Mouse (Mus musculus) embryonic facial prominence, embryonic 15.5 days (tissue): ENCODE data around the gene Rasal2. TPM values are rescaled to one million over a fixed set of nuclear protein-coding genes. Genes with fewer than 3 reads are reported as not detected.
A peak's percentile ranks its signal among the peaks of the same experiment; 100 is the strongest.

Experiments used
- ATAC-seq: fragments of 200-750 bp; cut with Nextera tagmentation; 2 replicates; pipeline ENCODE4 v1.8.0; 2017; ENCODE audit warnings: low read depth, moderate TSS enrichment; ENCODE audit not compliant: insufficient number of reproducible peaks, low FRiP score, low TSS enrichment
- H3K27ac ChIP-seq: fragments of 300-500 bp; sonication (generic); replicated peaks from 2 replicates; pipeline ENCODE4 v1.5.1; 2015; ENCODE audit warnings: mild to moderate bottlenecking, inconsistent platforms
- H3K27me3 ChIP-seq: fragments of 300-500 bp; sonication (generic); 2 replicates; pipeline ENCODE4 v1.6.1; 2015; ENCODE audit warnings: inconsistent platforms
- H3K36me3 ChIP-seq: fragments of 300-500 bp; sonication (generic); 2 replicates; pipeline ENCODE4 v1.6.1; 2015; ENCODE audit warnings: mild to moderate bottlenecking, inconsistent platforms
- H3K4me1 ChIP-seq: fragments of 300-500 bp; sonication (generic); 2 replicates; pipeline ENCODE4 v1.6.1; 2015; ENCODE audit warnings: inconsistent platforms
- H3K4me2 ChIP-seq: fragments of 300-500 bp; sonication (generic); replicated peaks from 2 replicates; pipeline ENCODE4 v1.6.1; 2015; ENCODE audit warnings: mild to moderate bottlenecking, inconsistent platforms
- H3K4me3 ChIP-seq: fragments of 300-500 bp; sonication (generic); replicated peaks from 2 replicates; pipeline ENCODE4 v1.5.1; 2015; ENCODE audit warnings: mild to moderate bottlenecking, inconsistent platforms
- H3K9ac ChIP-seq: fragments of 300-500 bp; sonication (generic); 2 replicates; pipeline ENCODE4 v1.6.1; 2015; ENCODE audit warnings: inconsistent platforms
- H3K9me3 ChIP-seq: fragments of 300-500 bp; sonication (generic); replicated peaks from 2 replicates; pipeline ENCODE4 v1.6.1; 2016; ENCODE audit warnings: inconsistent platforms
- WGBS: fragments of 180-500 bp; shearing (Covaris S2); methylation state at CpG from one replicate; pipeline ENCODE4 v1.1.7; 2015; 5-methylcytosine and 5-hydroxymethylcytosine counted together
- polyA plus RNA-seq: library from polyadenylated mRNA; unstranded; fragments of >200 nt; fragmentation: Nextera tagmentation; extraction: Ambion mirVana; gene quantifications from 2 replicates; pipeline ENCODE4 v1.2.1, GENCODE M21; 2015

Rasal2 gene
- polyA plus RNA-seq, 1 experiment from 2014 or later = 16.8 TPM

DNA sequence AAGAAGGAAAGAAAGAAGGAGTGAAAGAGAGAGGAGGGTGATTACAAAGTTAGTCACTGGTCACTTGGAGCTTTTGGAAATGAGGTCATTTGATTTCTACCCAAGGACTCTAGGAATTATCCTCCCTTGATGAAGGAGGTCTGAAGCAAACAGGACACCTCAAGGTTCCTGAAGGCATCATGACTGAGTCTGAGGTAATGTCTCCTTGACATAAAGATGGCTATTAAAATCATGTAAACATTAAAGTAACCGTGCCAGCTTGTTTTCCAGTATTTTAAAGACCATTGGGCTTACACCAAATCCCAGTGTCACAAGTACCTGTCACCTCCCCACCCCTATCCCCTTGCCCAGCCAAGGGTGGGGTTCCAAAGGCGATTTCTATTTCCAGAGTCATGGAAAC, 25.9 kb upstream of the Rasal2 start:
- Histone ChIP-seq H3K27ac (no peak overlapping the region), H3K4me3 (no peak overlapping the region), H3K9ac (no peak overlapping the region), H3K4me2 (no peak overlapping the region), H3K27me3 (no peaks in the 10 kb centered on the region), H3K36me3 (no peaks in the 10 kb centered on the region), H3K9me3 (no peaks in the 10 kb centered on the region), H3K4me1 (peaks cover 10% of the 10 kb centered on the region)
- 78% methylated on average over 2 of the region's 2 CpGs for WGBS
- ATAC-seq = no peak

DNA sequence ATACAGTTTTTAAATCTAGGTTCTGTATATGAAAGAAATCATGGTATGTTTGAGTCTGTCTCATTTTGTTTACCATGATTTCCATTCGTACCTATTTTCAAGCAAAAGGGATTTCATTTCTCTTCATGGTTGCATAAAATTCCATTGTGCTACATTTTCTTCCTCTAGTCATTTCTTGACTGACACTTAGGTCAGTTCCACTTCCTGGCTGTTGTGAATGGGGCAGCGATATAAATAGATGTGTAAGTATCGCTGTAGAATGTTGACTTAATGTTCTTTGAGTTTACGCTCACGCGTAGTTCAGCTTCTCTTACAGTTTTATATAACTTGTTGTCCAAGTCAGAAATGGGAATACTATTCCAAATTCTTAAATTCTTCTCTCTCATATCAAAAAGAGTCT, 23.5 kb upstream of the Rasal2 start:
- 90% methylated on average over 6 of the region's 6 CpGs for WGBS
- Histone ChIP-seq H3K27ac (no peak overlapping the region), H3K9ac (no peak overlapping the region), H3K36me3 (no peaks in the 10 kb centered on the region), H3K27me3 (no peaks in the 10 kb centered on the region), H3K9me3 (no peaks in the 10 kb centered on the region), H3K4me1 (peaks cover 4% of the 10 kb centered on the region; the same call in 1 of the 2 replicates), H3K4me3 (no peak overlapping the region), H3K4me2 (no peak overlapping the region)
- no peak for ATAC-seq

- Histone ChIP-seq H3K9ac (no peak overlapping the region), H3K36me3 (no peaks in the 10 kb centered on the region), H3K4me3 (no peak overlapping the region), H3K27me3 (no peaks in the 10 kb centered on the region), H3K9me3 (no peaks in the 10 kb centered on the region), H3K27ac (no peak overlapping the region), H3K4me1 (no peaks in the 10 kb centered on the region), H3K4me2 (no peak overlapping the region)
- WGBS = 84% methylated on average over 4 of the region's 4 CpGs
- no peak for ATAC-seq
These were observed 22.0 kb upstream of the Rasal2 start for GRCm38 (mm10) chr1:157434404-157434803.

DNA sequence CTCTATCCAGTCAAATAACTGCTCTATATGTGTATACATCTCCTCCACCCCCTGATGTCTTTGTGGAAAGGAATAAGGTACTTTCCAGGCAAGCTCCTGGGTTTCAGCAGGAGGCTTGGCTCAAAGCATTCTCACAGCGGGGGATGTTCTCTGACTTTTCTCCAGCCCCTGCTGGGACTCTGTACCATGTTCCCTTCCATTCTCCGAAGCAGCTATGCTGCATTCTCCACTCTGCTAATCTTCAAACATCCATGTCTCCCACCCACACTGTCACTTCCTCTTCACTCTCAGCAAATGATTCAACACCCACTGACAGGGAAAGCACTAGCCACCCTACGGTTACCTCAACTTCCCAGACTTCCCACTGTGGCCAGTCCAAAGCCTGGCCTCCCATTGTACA, 20.9 kb upstream of the Rasal2 start:
- Histone ChIP-seq H3K4me3 (no peak overlapping the region), H3K9ac (no peak overlapping the region), H3K4me1 (no peaks in the 10 kb centered on the region), H3K9me3 (no peaks in the 10 kb centered on the region), H3K36me3 (no peaks in the 10 kb centered on the region), H3K27me3 (no peaks in the 10 kb centered on the region), H3K27ac (no peak overlapping the region), H3K4me2 (no peak overlapping the region)
- 52% methylated on average over 3 of the region's 3 CpGs for WGBS
- no peak for ATAC-seq

- Histone ChIP-seq H3K4me3 (no peak overlapping the region), H3K36me3 (no peaks in the 10 kb centered on the region), H3K27ac (no peak overlapping the region), H3K9ac (no peak overlapping the region), H3K27me3 (no peaks in the 10 kb centered on the region), H3K4me2 (no peak overlapping the region), H3K4me1 (no peaks in the 10 kb centered on the region), H3K9me3 (no peaks in the 10 kb centered on the region)
- 87% methylated on average over 3 of the region's 3 CpGs for WGBS
- ATAC-seq = no peak
These were observed 16.0 kb upstream of the Rasal2 start for GRCm38 (mm10) chr1:157428366-157428765.

DNA sequence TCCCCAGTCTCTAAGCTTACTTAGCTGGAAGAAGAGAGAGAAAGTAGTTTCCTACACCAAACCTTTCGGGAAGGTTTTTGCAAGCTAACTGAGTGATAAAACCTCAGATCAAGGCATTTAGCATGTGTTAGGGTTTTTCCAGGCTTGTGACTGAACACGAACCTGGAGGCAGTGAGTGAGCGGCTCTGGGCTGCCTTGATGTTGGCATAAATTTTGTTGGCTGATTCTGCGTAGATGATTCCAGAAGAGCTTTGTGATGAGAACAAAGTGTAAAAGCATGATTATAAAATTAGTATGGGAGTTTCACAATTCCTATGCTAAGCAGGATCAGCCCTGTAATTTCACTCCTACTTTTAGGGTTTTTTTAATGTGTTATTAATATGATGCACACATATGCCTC, 15.2 kb upstream of the Rasal2 start:
- no peaks in the 10 kb centered on the region for H3K27me3 ChIP-seq
- no peak for ATAC-seq
- no peaks in the 10 kb centered on the region for H3K9me3 ChIP-seq
- H3K4me3 ChIP-seq = no peak overlapping the region
- no peak overlapping the region for H3K4me2 ChIP-seq
- H3K36me3 ChIP-seq = no peaks in the 10 kb centered on the region
- no peak overlapping the region for H3K27ac ChIP-seq
- H3K4me1 ChIP-seq = no peaks in the 10 kb centered on the region
- WGBS = 80% methylated on average over 4 of the region's 4 CpGs
- no peak overlapping the region for H3K9ac ChIP-seq

- no peak overlapping the region for H3K9ac ChIP-seq
- no peak overlapping the region for H3K27ac ChIP-seq
- no peaks in the 10 kb centered on the region for H3K27me3 ChIP-seq
- 46% methylated on average over 1 of the region's 1 CpGs for WGBS
- H3K4me2 ChIP-seq = no peak overlapping the region
- no peaks in the 10 kb centered on the region for H3K36me3 ChIP-seq
- no peak for ATAC-seq
- no peak overlapping the region for H3K4me3 ChIP-seq
- H3K4me1 ChIP-seq = no peaks in the 10 kb centered on the region
- no peaks in the 10 kb centered on the region for H3K9me3 ChIP-seq
These were observed 14.5 kb upstream of the Rasal2 start for GRCm38 (mm10) chr1:157426933-157427332.

GRCm38 (mm10) chr1:157425741-157426427, 13.5 kb upstream of the Rasal2 start:
- 0 out of 2 replicates have a peak overlapping the region, but pooled peaks have one; percentile 8 for H3K4me2 ChIP-seq
- no peak overlapping the region for H3K9ac ChIP-seq
- H3K27ac ChIP-seq = 0 out of 2 replicates have a peak overlapping the region, but pooled peaks have one; percentile 7
- H3K9me3 ChIP-seq = no peaks in the 10 kb centered on the region
- 44% methylated on average over 8 of the region's 8 CpGs for WGBS
- no peaks in the 10 kb centered on the region for H3K4me1 ChIP-seq
- no peaks in the 10 kb centered on the region for H3K36me3 ChIP-seq
- H3K4me3 ChIP-seq = no peak overlapping the region
- H3K27me3 ChIP-seq = no peaks in the 10 kb centered on the region
- ATAC-seq = 0 out of 2 replicates have a peak, but pooled peaks have one; percentile 39

GRCm38 (mm10) chr1:157417861-157418260, 5.5 kb upstream of the Rasal2 start:
- 30% methylated on average over 7 of the region's 7 CpGs for WGBS
- Histone ChIP-seq H3K27ac (peak overlapping the region; percentile 22; the same call in 1 of the 2 replicates), H3K4me1 (peaks cover 3% of the 10 kb centered on the region; the same call in 1 of the 2 replicates), H3K9ac (no peak overlapping the region), H3K4me2 (0 out of 2 replicates have a peak overlapping the region, but pooled peaks have one; percentile 3), H3K27me3 (no peaks in the 10 kb centered on the region), H3K9me3 (no peaks in the 10 kb centered on the region), H3K4me3 (no peak overlapping the region), H3K36me3 (0 out of 2 replicates have a peak, but pooled peaks cover 7% of the 10 kb centered on the region)
- no peak for ATAC-seq

- Histone ChIP-seq H3K4me1 (peaks cover 3% of the 10 kb centered on the region; the same call in 1 of the 2 replicates), H3K27ac (0 out of 2 replicates have a peak overlapping the region, but pooled peaks have one; percentile 22), H3K4me3 (no peak overlapping the region), H3K27me3 (no peaks in the 10 kb centered on the region), H3K36me3 (0 out of 2 replicates have a peak, but pooled peaks cover 7% of the 10 kb centered on the region), H3K4me2 (0 out of 2 replicates have a peak overlapping the region, but pooled peaks have one; percentile 3), H3K9me3 (no peaks in the 10 kb centered on the region), H3K9ac (no peak overlapping the region)
- ATAC-seq = no peak
- WGBS = 33% methylated on average over 3 of the region's 3 CpGs
These were observed 5.0 kb upstream of the Rasal2 start for GRCm38 (mm10) chr1:157417414-157417813.

- Histone ChIP-seq H3K9ac (no peak overlapping the region), H3K4me1 (peaks cover 3% of the 10 kb centered on the region; the same call in 1 of the 2 replicates), H3K4me3 (no peak overlapping the region), H3K27ac (no peak overlapping the region), H3K36me3 (0 out of 2 replicates have a peak, but pooled peaks cover 7% of the 10 kb centered on the region), H3K9me3 (no peaks in the 10 kb centered on the region), H3K4me2 (no peak overlapping the region), H3K27me3 (no peaks in the 10 kb centered on the region)
- ATAC-seq = no peak
- 80% methylated on average over 2 of the region's 2 CpGs for WGBS
These were observed 4.2 kb upstream of the Rasal2 start for GRCm38 (mm10) chr1:157416628-157417027.
